Mouse (Mus musculus) heart, postnatal 25 days (tissue): ENCODE data around the gene Spout1. TPM values are rescaled to one million over a fixed set of nuclear protein-coding genes. Genes with fewer than 3 reads are reported as not detected.

Experiments
- DNase-seq: peaks from one replicate; pipeline ENCODE4 v3.0.0; 2022; ENCODE audit warnings: low spot score
- intact Hi-C: fragments of 180-260 bp; cut with DNase I; formaldehyde crosslinking; loops from one replicate; pipeline ENCODE4 v1.15.1; 2025
- total RNA-seq, 2 experiments: library from RNA; stranded (reverse); gene quantifications; 2 replicates each; pipeline ENCODE4 v1.2.3; 2021

Spout1 gene
- total RNA-seq, result 1 to 10 TPM; 4.5 to 6.1 TPM

DNA sequence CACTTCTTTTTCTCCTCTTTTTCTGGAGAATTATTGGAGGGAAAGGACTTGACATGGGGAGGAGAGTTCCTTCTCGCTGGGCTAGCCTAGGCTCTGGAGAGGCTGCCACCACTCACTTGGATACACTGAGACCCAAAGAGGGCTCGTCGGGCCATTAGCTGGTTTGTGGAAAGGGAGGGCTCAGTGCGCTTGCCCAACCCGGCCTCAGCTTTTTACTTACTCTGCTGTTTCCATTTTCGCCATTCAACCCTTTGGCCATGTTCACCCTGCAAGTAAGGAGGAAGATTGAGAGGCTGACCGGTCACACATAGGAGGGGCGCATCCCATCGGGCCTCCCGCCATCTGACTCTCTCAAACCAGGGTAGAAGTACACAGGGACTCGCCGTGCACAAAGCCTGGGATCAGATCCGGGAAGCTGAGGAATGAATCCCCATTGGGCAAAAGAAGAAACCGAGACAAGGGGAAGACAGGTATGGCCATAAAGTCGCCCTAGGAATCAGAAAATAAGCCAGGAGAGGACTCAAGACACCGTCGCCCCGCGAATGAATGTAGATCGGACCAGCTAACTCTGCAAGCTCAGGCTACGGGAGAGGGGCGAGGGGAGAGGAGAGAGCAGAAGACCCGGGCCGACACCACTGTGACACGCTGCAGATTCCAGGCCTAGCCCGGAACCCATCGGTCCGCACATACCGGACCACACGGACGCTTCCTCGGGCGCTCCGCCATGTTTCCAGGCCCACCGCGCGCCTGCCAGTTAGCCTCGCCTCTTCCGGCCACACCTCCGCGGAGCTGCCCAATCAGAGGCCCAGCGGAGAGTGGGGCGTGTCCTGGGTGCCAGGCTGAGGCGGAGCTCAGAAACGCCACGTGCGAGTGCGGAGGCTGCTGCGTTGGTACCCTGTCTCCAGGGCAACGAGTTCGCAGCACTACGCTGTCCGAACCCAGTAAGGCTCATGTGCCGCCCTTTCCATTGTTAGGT lies at the start of gene Spout1:
Gene Spout1 (minus strand): TSS at position 760 of the 976 bp plus-strand sequence.
- DNase-seq, result peak; percentile 89
- intact Hi-C loops, result loop anchor here (2.0 kb wide), 2 partner anchors 29 to 59 kb away; partner anchors contain the start of gene Lrrc8a

- no peak for DNase-seq
- intact Hi-C loops, result no loop called here
These were observed 38.0 kb upstream of the Spout1 start for GRCm38 (mm10) chr2:30216293-30216692.

- peak; percentile 42 for DNase-seq
- intact Hi-C loops, result no loop called here
These were observed 37.2 kb upstream of the Spout1 start for GRCm38 (mm10) chr2:30215493-30215892.

DNA sequence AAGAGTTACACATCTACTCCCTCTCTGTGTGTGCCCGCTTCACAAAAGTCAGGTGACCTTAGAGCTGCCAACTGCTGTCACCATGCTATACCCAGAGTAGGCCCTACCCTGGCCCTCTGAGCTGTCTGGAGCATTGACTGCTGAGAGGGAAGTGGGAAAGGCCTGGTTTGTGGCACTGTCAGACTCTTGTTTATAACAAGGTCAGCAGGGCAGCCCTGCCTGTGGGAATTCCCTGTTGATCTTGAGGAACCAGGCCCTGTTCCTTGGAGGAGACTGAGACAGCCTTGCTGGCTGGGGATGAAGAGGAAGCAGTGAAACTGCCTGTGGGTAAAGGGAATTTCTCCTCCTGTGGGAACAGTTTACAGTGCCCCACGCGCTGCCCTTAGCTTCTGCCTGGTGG lies 36.5 kb upstream of the Spout1 start:
- intact Hi-C loops, result no loop called here
- no peak for DNase-seq

GRCm38 (mm10) chr2:30212951-30213350 lies 34.7 kb upstream of the Spout1 start:
- intact Hi-C loops, result no loop called here
- DNase-seq, result no peak

DNA sequence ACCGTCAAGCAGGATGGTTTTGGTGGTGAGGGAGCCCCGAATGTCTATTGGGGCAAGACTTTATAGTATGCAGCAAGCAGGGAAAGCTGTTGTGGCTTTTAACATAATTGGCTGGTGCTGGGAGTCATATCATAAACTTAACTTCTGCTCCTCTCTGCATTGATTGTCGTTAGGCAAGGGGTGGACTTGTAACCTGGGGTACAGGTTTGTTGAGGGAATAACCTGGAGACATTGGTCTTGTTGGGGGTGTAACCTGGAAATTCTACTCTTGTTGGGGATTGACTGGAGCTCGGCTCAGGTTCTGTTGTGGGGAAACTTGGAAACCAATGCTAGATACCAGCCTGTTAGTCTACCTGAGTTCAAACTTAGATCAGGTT lies 33.9 kb upstream of the Spout1 start:
- intact Hi-C loops, result no loop called here
- no peak for DNase-seq

DNA sequence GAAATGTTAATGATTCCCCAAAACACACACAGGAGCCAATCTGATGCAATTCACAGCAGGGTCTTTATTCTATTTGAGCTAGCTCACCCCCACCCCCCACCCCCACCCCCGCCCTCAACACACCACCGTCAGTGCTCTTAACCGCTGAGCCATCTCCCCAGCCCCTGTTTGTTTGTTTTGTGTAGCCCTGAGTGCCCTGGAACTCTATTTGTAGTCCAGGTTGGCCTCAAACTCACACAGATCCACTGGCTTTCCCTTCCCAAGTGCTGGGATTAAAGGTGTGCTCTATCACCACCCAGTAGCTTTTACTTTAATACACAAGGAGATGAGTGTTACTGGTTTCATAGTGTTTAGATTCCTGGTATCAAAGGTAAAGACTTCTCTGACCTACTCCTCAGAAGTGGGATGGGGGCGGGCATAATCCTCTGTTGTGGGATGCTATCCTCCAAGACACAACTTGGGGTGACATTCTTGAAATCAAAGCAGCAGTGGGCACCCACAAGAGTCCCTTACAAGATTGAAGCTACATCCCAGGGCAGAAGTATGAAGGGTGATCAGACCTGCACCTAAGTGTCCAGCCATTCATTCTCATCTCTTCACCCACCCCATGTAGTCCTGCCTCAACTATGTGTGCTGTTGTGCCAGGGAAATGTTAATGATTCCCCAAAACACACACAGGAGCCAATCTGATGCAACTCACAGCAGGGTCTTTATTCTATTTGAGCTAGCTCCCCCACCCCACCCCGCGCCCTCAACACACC lies 33.3 kb upstream of the Spout1 start:
- DNase-seq, result no peak

GRCm38 (mm10) chr2:30207886-30208285 lies 29.6 kb upstream of the Spout1 start:
- intact Hi-C loops, result loop anchor here (2.0 kb wide), 1 partner anchor 29 kb away; the partner anchor contains the start of gene Spout1

More for the DNA sequence above, 33.3 kb upstream of the Spout1 start:
- intact Hi-C loops, result no loop called here

DNA sequence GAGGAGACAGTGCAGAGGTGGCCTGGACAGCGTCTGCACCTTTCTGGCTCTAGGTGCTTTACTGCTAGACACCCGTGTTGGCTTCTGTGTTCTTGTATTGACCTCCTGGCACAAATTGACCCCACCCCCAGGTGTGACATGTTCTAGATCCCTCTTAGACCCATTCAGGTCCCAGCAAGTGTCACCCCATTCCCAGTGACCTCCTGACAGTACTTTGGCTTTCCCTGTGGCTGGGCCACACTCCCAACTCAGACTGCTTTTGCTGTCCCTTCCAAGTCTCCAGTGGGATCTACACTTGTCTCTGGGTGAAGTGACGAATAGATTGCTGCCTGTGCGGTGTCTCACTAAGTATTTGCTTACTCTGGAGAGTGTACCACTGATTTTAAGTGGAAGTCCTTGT lies 29.1 kb upstream of the Spout1 start:
- intact Hi-C loops, result loop anchor here (2.0 kb wide), 1 partner anchor 29 kb away; the partner anchor contains the start of gene Spout1
- no peak for DNase-seq

More at GRCm38 (mm10) chr2:30207886-30208285, 29.6 kb upstream of the Spout1 start:
- DNase-seq, result no peak

DNA sequence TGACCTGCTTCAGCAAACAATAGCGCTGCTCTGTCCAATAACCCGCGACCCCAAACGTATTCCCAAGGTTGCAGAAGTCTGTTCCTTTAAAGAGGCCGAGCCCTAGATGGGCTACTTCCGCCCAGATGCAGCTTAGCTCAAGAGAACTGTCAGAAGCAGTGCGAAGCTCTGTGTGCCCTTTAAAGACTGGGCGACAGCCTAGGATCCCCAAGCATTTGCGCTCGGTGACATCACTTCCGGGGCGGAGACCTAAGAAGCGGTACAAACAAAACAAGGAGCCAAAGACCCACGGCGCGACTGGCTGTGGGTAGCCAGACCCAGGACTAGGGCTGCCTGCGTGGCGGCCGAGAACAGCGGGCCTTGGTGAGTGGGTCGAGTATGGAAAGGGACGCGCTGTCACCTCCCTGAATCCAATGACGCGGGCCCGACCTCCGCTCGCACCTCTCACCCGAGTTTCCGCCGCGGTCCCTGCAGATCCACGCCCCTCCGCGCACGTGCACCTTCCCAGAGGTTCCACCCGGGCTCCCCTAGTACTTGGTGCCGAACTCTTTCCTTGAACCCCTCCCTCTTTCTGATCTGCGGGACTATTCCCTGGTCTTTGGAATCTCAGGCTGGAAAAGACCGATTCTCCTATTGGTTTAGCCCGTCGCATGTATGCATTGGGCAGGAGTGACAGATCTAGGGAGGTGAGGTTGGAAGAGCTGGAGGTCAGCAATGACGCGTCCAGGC lies 27.5 kb upstream of the Spout1 start, which contains the start of gene Kyat1:
Gene Kyat1 (minus strand): TSS at position 219 of the 729 bp plus-strand sequence.
- intact Hi-C loops, result loop anchor here (1.0 to 2.0 kb wide), 3 partner anchors 27 to 65 kb away; partner anchors contain the start of genes Lrrc8a and Spout1
- peak; percentile 89 for DNase-seq

- no peak for DNase-seq
- intact Hi-C loops, result loop anchor here (1.0 kb wide), 2 partner anchors 32 to 65 kb away; partner anchors contain the start of gene Lrrc8a
These were observed 27.0 kb upstream of the Spout1 start for GRCm38 (mm10) chr2:30205255-30205628.

- intact Hi-C loops, result no loop called here
These were observed 25.2 kb upstream of the Spout1 start for GRCm38 (mm10) chr2:30203439-30203838.

DNA sequence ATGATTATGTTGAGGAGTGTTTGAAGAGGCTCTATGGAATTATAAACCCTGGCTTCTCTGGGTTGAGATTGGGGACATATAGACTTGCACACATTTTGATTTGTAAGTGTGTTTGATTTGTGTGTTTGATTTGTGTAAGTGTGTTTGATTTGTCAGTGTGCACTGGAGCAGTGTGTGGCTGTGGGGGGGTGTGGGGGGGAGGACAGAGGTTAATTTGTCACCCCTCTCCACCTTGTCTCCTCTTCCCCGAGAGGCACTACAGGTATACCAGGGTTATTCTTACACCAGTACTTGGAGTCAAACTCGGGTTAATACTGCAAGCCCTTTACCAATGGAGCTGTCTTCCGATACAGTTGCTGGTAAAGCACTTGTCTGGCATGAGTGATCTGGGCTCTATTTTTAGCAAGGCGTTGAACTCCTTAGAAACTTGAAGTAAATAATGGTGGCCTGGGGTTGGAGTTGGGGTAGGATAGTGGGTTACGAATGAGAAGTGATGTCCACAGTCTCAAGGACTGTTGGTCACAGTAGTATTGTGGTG lies 22.2 kb upstream of the Spout1 start:
- no peak for DNase-seq
- intact Hi-C loops, result no loop called here

More at GRCm38 (mm10) chr2:30203439-30203838, 25.2 kb upstream of the Spout1 start:
- no peak for DNase-seq

- DNase-seq, result no peak
- intact Hi-C loops, result no loop called here
These were observed 21.7 kb upstream of the Spout1 start for GRCm38 (mm10) chr2:30199984-30200383.

DNA sequence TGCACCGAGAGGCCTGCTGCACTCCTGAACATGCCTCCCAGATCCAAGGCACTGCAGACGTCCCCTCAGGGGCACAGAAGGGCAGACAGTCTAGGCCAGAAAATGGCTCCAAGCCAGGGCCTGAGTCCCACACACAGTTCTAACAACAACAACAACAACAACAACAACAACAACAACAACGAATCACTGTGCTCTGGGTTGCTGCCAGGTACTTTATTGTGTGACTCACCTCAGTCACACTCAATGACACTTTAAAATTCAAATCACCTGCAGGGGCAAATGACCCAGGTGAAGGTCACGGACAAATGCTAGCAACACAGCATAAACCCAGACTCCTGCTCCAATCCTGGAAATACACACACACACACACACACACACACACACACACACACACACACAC lies 19.8 kb upstream of the Spout1 start:
- no peak for DNase-seq
- intact Hi-C loops, result no loop called here

- intact Hi-C loops, result no loop called here
- no peak for DNase-seq
These were observed 16.4 kb upstream of the Spout1 start for GRCm38 (mm10) chr2:30194656-30195055.

- intact Hi-C loops, result no loop called here
- DNase-seq, result no peak
These were observed 13.7 kb upstream of the Spout1 start for GRCm38 (mm10) chr2:30191790-30192580.

DNA sequence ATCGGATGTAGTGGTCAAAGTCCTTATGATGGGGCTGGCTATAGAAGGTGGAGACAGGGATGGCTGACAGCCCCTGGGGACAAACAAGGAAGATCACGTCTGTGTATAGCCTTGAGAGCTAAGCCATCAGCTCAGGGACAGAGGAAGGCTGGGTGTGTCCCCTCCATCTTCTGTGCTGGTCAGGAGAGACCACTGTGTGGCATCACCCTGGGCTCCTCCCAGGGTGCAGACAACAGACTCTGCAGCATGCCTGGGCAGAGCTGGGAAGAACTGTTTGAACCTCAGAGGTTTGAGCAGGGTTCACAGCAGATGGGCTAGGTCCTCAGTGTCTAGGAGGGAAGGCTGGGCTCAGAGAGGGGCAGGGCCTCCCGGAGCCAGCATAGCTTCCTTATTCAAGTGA lies 7.4 kb upstream of the Spout1 start:
- intact Hi-C loops, result no loop called here
- DNase-seq, result no peak

GRCm38 (mm10) chr2:30185276-30185675 lies 7.0 kb upstream of the Spout1 start:
- intact Hi-C loops, result no loop called here
- DNase-seq, result no peak
